Mouse (Mus musculus): Measurements from ENCODE around the gene Cnnm4.

Cnnm4 gene

DNA sequence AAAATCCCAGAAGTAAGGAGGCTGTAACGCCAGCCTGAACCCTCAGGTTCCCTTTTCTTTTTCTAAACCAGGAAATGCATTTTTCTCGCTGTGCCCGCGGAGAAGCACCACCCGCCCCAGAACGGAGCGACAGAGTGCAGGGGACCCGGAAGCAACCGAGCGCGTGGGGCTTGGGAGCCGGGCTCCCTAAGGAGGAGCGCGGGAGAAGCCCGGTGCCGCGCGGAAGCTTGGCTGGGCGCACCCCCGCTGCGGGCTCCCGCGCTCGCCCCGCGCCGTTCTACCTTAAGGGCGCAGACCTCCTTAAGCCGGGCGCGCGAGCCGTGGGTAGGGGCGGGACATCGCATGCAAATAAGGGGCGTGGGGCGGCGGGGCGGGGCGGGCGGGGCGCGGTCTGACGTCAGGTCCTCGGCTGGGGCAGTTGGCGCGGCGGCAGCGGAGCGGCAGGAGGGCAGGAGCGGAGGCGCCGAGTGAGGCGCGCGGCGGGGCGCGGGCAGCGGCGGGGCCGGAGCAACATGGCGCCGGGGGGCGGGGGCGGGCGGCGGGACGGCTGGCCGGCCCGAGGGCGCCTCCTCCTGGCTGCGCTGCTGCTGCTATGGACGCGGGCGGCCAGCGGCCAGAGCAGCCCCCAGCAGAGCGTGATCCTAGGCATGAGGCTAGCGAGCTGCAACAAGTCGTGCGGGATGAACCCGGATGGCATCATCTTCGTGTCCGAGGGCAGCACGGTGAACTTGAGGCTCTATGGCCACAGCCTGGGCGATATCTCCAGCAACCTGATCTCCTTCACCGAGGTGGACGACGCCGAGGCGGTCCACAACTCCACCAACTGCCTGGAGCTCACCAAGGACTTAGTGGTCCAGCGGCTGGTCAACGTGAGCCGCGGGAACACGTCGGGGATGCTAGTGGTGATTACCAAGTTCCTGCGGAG is at the start of gene Cnnm4:
Cnnm4 (plus strand) TSS at position 440 of the 925 bp plus-strand sequence.
- peak; percentile 72 to 83 for DNase-seq (ENCODE audit: low spot score in 2 of 2)

DNA sequence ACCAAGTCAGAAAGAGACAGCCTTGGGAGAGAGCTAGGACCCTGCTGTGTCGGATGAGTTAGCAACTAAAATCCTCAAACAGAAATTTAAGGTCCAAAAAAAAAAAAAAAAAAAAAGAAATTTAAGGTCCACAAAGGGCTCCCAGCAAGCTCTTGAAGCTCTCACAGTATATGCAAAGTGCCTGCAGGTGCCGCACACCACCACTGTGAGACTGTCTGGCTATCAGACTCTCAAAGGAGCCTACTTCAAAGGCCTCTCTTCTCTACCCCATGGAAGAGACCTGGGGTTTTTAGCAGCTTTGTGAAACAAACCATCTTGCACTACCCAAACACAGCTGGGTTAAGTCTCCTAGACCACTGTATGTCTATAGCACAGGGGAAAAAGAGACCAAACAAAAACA is 41.9 kb upstream of the Cnnm4 start:
- DNase-seq (ENCODE audit: low spot score in 2 of 2): no peak

- no peak for DNase-seq (ENCODE audit: low spot score in 2 of 2)
Measured at GRCm38 (mm10) chr1:36432999-36433398, 38.4 kb upstream of the Cnnm4 start.

- DNase-seq (ENCODE audit: low spot score in 2 of 2): no peak
Measured at GRCm38 (mm10) chr1:36433616-36434015, 37.8 kb upstream of the Cnnm4 start.

DNA sequence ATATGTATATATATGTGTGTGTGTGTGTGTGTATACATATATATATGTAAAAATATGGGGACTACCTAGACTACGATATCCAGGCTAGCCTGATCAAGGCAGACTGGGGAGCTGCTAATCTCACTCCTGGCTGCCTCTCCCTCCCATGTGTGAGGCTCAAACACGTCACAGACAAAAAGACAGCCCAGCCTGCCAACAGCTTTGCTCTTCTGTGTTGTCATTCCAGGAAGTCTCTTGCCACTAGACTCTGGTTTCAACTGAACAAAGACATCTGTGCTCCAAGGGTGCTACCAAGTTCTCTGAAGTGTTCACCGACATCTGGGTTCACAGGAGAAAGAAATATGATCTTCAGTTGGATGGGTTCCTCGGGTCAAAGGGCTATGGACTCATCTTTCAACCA is 36.3 kb upstream of the Cnnm4 start:
- DNase-seq (ENCODE audit: low spot score in 2 of 2): no peak

GRCm38 (mm10) chr1:36436515-36436914 is 34.9 kb upstream of the Cnnm4 start:
- DNase-seq (ENCODE audit: low spot score in 2 of 2): no peak

GRCm38 (mm10) chr1:36437223-36437622 is 34.2 kb upstream of the Cnnm4 start:
- no peak for DNase-seq (ENCODE audit: low spot score in 2 of 2)

- DNase-seq (ENCODE audit: low spot score in 2 of 2): peak; percentile 52 to 73
Measured at GRCm38 (mm10) chr1:36441101-36441500, 30.3 kb upstream of the Cnnm4 start.

DNA sequence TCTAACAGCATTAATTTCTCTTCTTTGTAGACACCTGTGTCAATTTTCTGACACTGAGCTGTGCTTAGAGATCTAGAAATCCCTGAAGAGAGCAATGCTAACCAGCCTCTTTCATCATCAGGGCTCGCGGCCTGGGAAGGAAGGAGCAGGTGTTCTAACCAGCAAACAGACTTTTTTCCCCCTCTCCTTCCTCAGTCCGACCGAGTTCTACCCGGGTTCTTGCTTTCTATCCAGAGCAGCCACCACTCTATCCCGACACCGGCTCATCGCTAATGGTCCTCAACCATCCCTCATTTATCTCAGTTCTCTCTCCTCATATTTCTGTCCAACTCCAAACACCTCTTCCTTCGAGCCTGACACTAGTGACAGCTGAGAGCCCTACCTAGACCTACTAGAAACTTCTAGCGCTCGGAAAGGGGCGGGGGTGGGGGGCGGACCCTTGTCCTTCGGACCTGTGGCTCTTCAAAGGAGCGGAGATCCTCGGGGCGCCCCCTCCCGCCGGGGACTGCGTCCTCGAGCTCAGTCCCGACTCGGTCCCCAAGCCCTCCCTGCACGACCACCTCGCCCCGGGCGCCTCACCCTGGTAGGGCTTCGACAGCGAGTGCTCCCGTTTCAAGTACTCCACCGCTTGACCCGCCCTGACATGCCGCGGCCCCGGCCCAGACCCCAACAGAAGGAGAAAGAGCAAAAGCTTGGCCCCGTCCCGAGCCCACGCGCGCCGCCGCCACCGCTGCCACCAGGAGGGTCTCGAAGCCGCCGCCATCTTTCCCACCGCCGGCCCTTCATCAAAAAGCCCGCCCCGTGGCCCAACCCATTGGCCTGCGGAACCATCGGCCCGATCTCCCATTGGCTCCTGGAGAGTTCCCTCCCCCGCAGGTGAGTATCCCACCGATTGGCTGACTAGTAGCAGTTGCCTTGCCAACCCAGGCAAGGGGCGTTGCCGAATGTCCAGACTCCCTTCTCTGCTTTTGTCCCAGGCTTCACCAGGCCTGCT is 26.7 kb upstream of the Cnnm4 start, which contains the start of gene Lman2l:
Lman2l (minus strand) TSS at position 801 of the 994 bp plus-strand sequence.
- peak; percentile 94 to 98 for DNase-seq (ENCODE audit: low spot score in 2 of 2)

DNA sequence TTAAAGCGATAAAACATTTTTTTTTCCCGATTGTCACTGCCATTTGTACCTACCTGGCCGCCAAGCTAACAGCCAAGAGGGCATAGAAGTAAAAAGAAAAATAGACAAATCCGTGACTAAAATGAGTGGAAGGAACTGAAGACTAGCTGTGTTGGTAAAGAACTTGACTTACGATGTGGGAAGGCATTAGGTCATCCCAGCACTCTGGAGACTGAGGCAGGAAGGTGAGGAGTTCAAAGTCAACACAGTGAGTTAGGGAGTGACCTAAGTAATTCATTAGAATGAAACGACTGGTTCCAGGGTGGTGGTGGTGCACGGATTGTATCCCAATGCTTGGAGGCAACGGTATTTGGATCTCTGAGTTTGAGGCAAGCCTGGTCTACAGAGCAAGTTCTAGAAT is 25.9 kb upstream of the Cnnm4 start:
- DNase-seq (ENCODE audit: low spot score in 2 of 2): no peak

- no peak for DNase-seq (ENCODE audit: low spot score in 2 of 2)
Measured at GRCm38 (mm10) chr1:36446106-36446824, 25.2 kb upstream of the Cnnm4 start.

GRCm38 (mm10) chr1:36446841-36447240 is 24.6 kb upstream of the Cnnm4 start:
- no peak for DNase-seq (ENCODE audit: low spot score in 2 of 2)

GRCm38 (mm10) chr1:36454055-36454815 is 17.2 kb upstream of the Cnnm4 start:
- no peak for DNase-seq (ENCODE audit: low spot score in 2 of 2)

DNA sequence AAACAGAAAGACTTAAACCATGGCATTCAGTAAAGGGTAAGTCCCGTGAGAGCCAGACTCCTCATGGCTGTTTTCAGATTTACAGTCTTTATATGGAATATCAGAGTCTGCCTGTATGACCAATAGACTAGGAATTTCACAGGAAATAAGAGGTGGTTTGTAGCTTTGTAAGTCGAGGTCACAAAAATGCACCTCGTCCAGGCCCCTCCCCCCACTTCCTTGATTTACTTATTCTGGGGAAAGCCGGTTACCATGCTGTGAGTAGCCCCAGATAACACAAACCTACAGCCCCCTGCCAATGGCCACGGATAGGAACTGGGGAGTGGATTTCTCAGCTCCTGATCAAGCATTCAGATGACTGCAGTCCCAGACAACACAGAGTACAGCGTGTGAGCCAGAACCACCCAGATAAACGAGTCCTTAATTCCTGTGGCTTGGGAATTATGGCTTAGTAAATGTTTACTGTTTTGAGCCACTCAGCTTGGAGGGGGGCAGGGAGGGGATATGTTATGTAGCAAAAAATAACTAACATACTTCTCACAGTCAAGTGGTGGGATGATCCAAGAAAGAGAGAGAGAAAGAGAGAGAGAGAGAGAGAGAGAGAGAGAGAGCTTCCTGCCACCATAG is 13.9 kb upstream of the Cnnm4 start:
- no peak for DNase-seq (ENCODE audit: low spot score in 2 of 2)

DNA sequence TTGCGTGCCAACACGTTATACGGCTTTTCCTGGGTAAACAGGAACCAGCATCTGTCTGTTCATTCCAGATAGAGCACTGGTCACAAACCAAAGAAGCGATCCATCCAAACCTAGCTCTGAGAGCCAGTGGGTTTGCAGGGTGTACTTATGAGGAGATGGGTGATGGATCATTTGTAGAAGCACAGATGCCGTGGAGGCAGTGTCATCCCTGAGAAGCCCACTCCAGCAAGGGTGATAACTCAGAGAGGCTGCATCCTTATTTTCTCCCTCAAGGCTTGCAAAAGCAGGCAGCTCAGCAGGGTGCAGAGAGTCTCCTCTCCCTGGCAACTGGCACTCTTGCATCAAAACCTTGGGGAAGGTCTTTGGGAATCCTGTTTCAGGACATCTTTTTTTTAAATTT is 13.3 kb upstream of the Cnnm4 start:
- no peak for DNase-seq (ENCODE audit: low spot score in 2 of 2)

DNA sequence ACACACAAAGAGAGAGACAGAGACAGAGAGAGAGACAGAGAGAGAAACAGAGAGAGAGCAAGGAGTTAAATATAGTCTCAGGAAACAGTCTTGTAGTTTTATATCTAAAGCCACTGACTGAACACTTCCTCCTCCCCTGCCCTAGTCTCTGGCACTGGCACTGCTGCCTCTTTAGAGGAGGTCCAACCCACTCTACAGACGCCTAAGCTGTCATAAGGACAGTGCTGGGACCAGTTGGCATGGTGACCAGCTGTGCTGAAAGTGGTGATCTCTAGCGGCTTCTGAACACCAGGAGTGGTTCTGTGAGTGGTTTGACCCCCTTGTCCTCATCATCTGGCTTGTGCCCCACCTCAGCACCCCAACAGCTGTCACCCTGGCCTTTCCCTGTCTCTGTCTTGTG is 9.6 kb upstream of the Cnnm4 start:
- DNase-seq (ENCODE audit: low spot score in 2 of 2): no peak

DNA sequence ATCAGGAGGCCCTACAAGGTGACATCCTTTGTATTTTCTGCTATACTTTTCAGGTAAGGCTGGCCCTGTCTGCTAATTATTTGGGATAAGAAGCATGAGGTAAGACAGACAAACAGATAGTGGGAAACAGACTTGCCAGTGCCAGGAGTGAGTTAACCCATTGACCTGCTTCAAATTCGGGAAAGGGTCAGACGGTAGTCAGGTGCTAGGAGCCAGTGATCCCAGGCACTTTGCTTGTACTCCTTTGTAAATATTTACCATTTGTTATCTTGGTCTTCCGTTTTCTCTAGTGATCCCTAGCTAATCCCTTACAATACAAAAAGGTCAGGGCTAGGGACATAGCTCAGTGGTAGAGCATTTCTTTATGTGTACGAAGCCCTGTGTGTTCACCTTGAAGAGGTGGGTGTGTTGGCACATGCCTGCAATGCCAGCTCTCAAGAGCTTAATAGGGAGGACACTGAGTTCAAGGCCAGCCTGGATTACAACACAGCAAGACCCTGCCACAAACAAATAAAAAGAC is 5.7 kb upstream of the Cnnm4 start:
- no peak for DNase-seq (ENCODE audit: low spot score in 2 of 2)

DNA sequence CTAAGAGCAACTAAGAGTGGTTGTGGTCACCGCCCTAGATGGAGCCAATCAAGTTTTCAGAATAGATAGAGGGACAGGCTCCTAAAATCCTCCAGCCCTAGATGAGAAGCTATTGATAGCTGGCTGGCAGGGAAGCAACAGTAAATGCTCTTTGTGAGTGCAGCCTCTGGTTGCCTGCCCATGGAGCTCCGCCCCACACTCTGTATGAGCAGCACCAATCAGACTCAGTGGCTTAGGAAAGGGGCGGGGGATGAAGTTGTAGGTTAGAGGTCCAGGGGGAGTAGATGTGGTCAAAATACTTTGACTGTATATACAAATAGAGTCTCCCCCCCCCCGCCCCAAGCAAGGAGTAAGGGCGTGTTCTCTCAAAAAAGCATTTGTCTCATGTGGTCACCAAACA is 4.0 kb upstream of the Cnnm4 start:
- no peak for DNase-seq (ENCODE audit: low spot score in 2 of 2)

- DNase-seq (ENCODE audit: low spot score in 2 of 2): no peak
Measured at GRCm38 (mm10) chr1:36469811-36470444, 1.5 kb upstream of the Cnnm4 start.

GRCm38 (mm10) chr1:36472106-36472440 is 653 bp downstream of the Cnnm4 start:
- no peak for DNase-seq (ENCODE audit: low spot score in 2 of 2)

All from frontal cortex, postnatal 36 days (tissue).